In the genomic region with DNA sequence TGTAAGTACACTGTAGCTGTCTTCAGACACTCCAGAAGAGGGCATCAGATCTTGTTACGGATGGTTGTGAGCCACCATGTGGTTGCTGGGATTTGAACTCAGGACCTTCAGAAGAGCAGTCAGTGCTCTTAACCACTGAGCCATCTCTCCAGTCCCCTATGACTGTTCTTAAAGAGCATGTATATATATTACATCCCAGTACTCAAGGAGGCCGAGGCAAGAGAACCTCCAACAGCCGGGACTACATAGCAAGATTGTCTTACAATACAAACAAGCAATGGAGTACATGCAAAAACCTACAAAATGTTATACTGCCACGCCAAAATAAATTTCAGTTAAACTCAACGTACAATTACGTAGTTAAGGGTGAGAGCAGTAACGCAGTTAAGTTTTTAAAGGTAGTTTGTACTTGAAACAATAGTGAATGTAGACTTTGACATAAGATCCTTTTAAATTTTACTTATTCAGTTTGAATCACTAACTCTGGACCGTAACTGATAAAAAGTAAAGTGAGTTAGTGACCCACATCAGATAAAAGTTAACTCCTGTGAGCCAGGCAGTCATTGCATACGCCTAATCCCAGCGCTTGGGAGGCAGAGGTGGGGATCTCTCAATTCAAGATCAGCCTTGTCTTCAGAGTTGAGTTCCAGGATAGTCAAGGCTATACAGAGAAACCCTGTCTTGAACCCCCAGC, we compare ENCODE assay signal across 24 mouse cellular contexts. TPM values are rescaled to one million over a fixed set of nuclear protein-coding genes. Genes with fewer than 3 reads are reported as not detected.
A peak's percentile ranks its signal among the peaks of the same experiment; 100 is the strongest.
DNase-seq lines count a peak whose midpoint lies in the region; ATAC-seq and TF ChIP-seq lines count a peak whose summit lies in the region.
"Had no signal": no experiment of that assay in that cellular context is flagged by ENCODE, and none has a peak within 500 bp of the region (broad histone marks: within the 10 kb centered on the region; RNA-seq: fewer than 3 reads in every experiment).

No protein-coding gene starts in this region.

- H3K9me3 ChIP-seq in liver, embryonic 13.5 days (replicated peaks), result no peaks in the 10 kb centered on the region
- H3K9me3 ChIP-seq in hindbrain, embryonic 10.5 days, result peaks cover 9% of the 10 kb centered on the region; the same call in 1 of the 2 replicates
- H3K9me3 ChIP-seq in forebrain, embryonic 15.5 days, result no peaks in the 10 kb centered on the region; the same call in 1 of the 2 replicates
- H3K9me3 ChIP-seq: embryonic facial prominence, embryonic 12.5 days; midbrain, embryonic 15.5 days had no signal

- 94% methylated on average over 10 of the region's 10 CpGs for WGBS in thymus, adult 2 months
- WGBS in liver, embryonic 13.5 days (ENCODE audit: insufficient replicate concordance), result 59% methylated on average over 10 of the region's 10 CpGs
- 96% methylated on average over 10 of the region's 10 CpGs for WGBS in hindbrain, embryonic 10.5 days
- 97% methylated on average over 10 of the region's 10 CpGs for WGBS in forebrain, embryonic 15.5 days

- H3K36me3 ChIP-seq in thymus, adult 2 months (ENCODE audit: control insufficient read depth, insufficient read depth, low read length), result peaks cover 19% of the 10 kb centered on the region; the same call in 1 of the 2 replicates
- H3K36me3 ChIP-seq in liver, embryonic 13.5 days, result peaks cover 80% of the 10 kb centered on the region
- H3K36me3 ChIP-seq in hindbrain, embryonic 10.5 days, result peaks cover 94% of the 10 kb centered on the region
- peaks cover 77% of the 10 kb centered on the region for H3K36me3 ChIP-seq in forebrain, embryonic 15.5 days

- H3K4me3 ChIP-seq in thymus, adult 2 months (ENCODE audit: control insufficient read depth, insufficient read depth, low read length), result peak overlapping the region; percentile 48
- peak overlapping the region; percentile 17 for H3K4me3 ChIP-seq in liver, embryonic 13.5 days (replicated peaks)
- H3K4me3 ChIP-seq in hindbrain, embryonic 10.5 days, result no peak overlapping the region
- no peak overlapping the region for H3K4me3 ChIP-seq in forebrain, embryonic 15.5 days
- H3K4me3 ChIP-seq: embryonic facial prominence, embryonic 12.5 days; limb, embryonic 13.5 days; midbrain, embryonic 10.5 days; midbrain, embryonic 15.5 days had no signal

- no peak for ATAC-seq in liver, embryonic 13.5 days (ENCODE audit: low read depth)
- ATAC-seq in megakaryocyte progenitor cell, adult 5-6 weeks (replicated peaks; ENCODE audit: poor library complexity), result peak; percentile 9
- ATAC-seq in frontal cortex, adult (ENCODE audit: low TSS enrichment), result no peak
- ATAC-seq in forebrain, embryonic 15.5 days (replicated peaks), result no peak
- ATAC-seq: forebrain, embryonic 14.5 days; hindbrain, embryonic 16.5 days; midbrain, embryonic 15.5 days had no signal

- H3K4me1 ChIP-seq in thymus, adult 2 months (replicated peaks; ENCODE audit: control insufficient read depth, insufficient read depth, low read length), result peaks cover 6% of the 10 kb centered on the region
- peaks cover 39% of the 10 kb centered on the region for H3K4me1 ChIP-seq in liver, embryonic 13.5 days (replicated peaks)
- H3K4me1 ChIP-seq in hindbrain, embryonic 10.5 days (replicated peaks), result no peaks in the 10 kb centered on the region
- no peaks in the 10 kb centered on the region for H3K4me1 ChIP-seq in forebrain, embryonic 15.5 days
- H3K4me1 ChIP-seq: embryonic facial prominence, embryonic 12.5 days; limb, embryonic 13.5 days; midbrain, embryonic 10.5 days; midbrain, embryonic 15.5 days had no signal

- H3K27ac ChIP-seq in thymus, adult 2 months (ENCODE audit: control insufficient read depth, insufficient read depth, low read length), result peak overlapping the region; percentile 81
- H3K27ac ChIP-seq in liver, embryonic 13.5 days, result peak overlapping the region; percentile 68
- no peak overlapping the region for H3K27ac ChIP-seq in hindbrain, embryonic 10.5 days
- H3K27ac ChIP-seq in forebrain, embryonic 15.5 days (replicated peaks), result no peak overlapping the region
- H3K27ac ChIP-seq: embryonic facial prominence, embryonic 12.5 days; kidney, postnatal 0 days; limb, embryonic 13.5 days; macrophage; midbrain, embryonic 10.5 days; midbrain, embryonic 15.5 days; stomach, postnatal 0 days had no signal

- no peak for TF ChIP-seq POLR2A in thymus, adult 2 months (IDR thresholded peaks at IDR 0.05; ENCODE audit: control insufficient read depth, extremely low read depth, insufficient read depth, low read length, poor library complexity)

- H3K9ac ChIP-seq in liver, embryonic 13.5 days, result peak overlapping the region; percentile 37; the same call in 1 of the 2 replicates
- no peak overlapping the region for H3K9ac ChIP-seq in forebrain, embryonic 15.5 days (replicated peaks)
- H3K9ac ChIP-seq: embryonic facial prominence, embryonic 12.5 days; limb, embryonic 13.5 days; midbrain, embryonic 15.5 days had no signal

- no peak for TF ChIP-seq CTCF in thymus, adult 2 months (IDR thresholded peaks at IDR 0.05; ENCODE audit: borderline replicate concordance, control insufficient read depth, extremely low read depth, insufficient read depth, low read length, poor library complexity)

- H3K4me2 ChIP-seq in liver, embryonic 13.5 days, result peak overlapping the region; percentile 43
- no peak overlapping the region for H3K4me2 ChIP-seq in forebrain, embryonic 15.5 days (replicated peaks)
- H3K4me2 ChIP-seq: embryonic facial prominence, embryonic 12.5 days; limb, embryonic 13.5 days; midbrain, embryonic 15.5 days had no signal

- DNase-seq in thymus, adult 2 months, result no peak
- no peak for DNase-seq in thymus, postnatal 14 days
- no peak for DNase-seq in liver, embryonic 13.5 days
- no peak for DNase-seq in hindbrain, embryonic 10.5 days (ENCODE audit: low spot score)
- DNase-seq: adrenal gland, postnatal 25 days; cerebellum, adult 2 months; cerebellum, postnatal 25 days; heart, postnatal 14 days; kidney, adult 18-20 months; kidney, postnatal 4 days; lung, adult 2 months; lung, postnatal 10 days had no signal

- H3K27me3 ChIP-seq in thymus, adult 2 months (ENCODE audit: control insufficient read depth, insufficient read depth, low read length), result no peaks in the 10 kb centered on the region
- no peaks in the 10 kb centered on the region for H3K27me3 ChIP-seq in liver, embryonic 13.5 days
- no peaks in the 10 kb centered on the region for H3K27me3 ChIP-seq in hindbrain, embryonic 10.5 days (ENCODE audit: insufficient read depth, poor library complexity, severe bottlenecking)
- H3K27me3 ChIP-seq in forebrain, embryonic 15.5 days, result no peaks in the 10 kb centered on the region
- H3K27me3 ChIP-seq: embryonic facial prominence, embryonic 12.5 days; limb, embryonic 13.5 days; midbrain, embryonic 15.5 days had no signal

RNA-seq across cellular contexts. Expression of gene Rsbn1l, which starts 45.6 kb away (rescaled TPM):
- 15.0 and 17.6 TPM in 2 replicates for polyA plus RNA-seq in thymus, adult 2 months (2012; rRNA removed)
- 4.0 and 5.1 TPM in 2 replicates for polyA plus RNA-seq in liver, embryonic 13.5 days (2015; fragmentation: Nextera tagmentation; extraction: Ambion mirVana)
- total RNA-seq in megakaryocyte progenitor cell, adult 5-6 weeks (2015), result 30.6 and 33.0 TPM in 2 replicates
- 16.8 and 39.3 TPM in 2 replicates for total RNA-seq in megakaryocyte progenitor cell, adult 5-6 weeks (2017)
- polyA plus RNA-seq in hindbrain, embryonic 10.5 days (2016; fragmentation: Nextera tagmentation; extraction: Ambion mirVana), result 4.8 and 5.5 TPM in 2 replicates
- 5.5 and 5.9 TPM in 2 replicates for polyA plus RNA-seq in forebrain, embryonic 15.5 days (2015; fragmentation: Nextera tagmentation; extraction: Ambion mirVana)

RNA-seq across cellular contexts. Expression of gene Ptpn12, which starts 53.9 kb away (rescaled TPM):
- 26.9 and 31.5 TPM in 2 replicates for polyA plus RNA-seq in thymus, adult 2 months (2012; rRNA removed)
- polyA plus RNA-seq in liver, embryonic 13.5 days (2015; fragmentation: Nextera tagmentation; extraction: Ambion mirVana), result 11.5 and 11.9 TPM in 2 replicates
- 63.4 and 71.3 TPM in 2 replicates for total RNA-seq in megakaryocyte progenitor cell, adult 5-6 weeks (2015)
- total RNA-seq in megakaryocyte progenitor cell, adult 5-6 weeks (2017), result 24.4 and 25.0 TPM in 2 replicates
- 22.2 and 26.4 TPM in 2 replicates for polyA plus RNA-seq in hindbrain, embryonic 10.5 days (2016; fragmentation: Nextera tagmentation; extraction: Ambion mirVana)
- 28.4 and 29.2 TPM in 2 replicates for polyA plus RNA-seq in forebrain, embryonic 15.5 days (2015; fragmentation: Nextera tagmentation; extraction: Ambion mirVana)

Comparison
In these comparisons a context has a peak if more than half of its experiments do, and no peak if none do; other contexts are left out.
1. H3K27ac ChIP-seq: peak in thymus, adult 2 months (single experiment) and liver, embryonic 13.5 days (single experiment); none in hindbrain, embryonic 10.5 days (single experiment) and forebrain, embryonic 15.5 days (single experiment).
2. H3K4me3 ChIP-seq: peak in thymus, adult 2 months (single experiment) and liver, embryonic 13.5 days (single experiment); none in hindbrain, embryonic 10.5 days (single experiment) and forebrain, embryonic 15.5 days (single experiment).